Mouse (Mus musculus): ENCODE measurements around the gene Sephs1. TPM values are rescaled to one million over a fixed set of nuclear protein-coding genes. Genes with fewer than 3 reads are reported as not detected.
"Not testable (repeated sequence)": the region's sequence is repeated elsewhere in the genome, so short reads cannot be mapped to it uniquely, and the experiment has no call there.

Sephs1 gene
- total RNA-seq, 2 experiments from 2014 or later, result 18.8 to 19.3 TPM

DNA sequence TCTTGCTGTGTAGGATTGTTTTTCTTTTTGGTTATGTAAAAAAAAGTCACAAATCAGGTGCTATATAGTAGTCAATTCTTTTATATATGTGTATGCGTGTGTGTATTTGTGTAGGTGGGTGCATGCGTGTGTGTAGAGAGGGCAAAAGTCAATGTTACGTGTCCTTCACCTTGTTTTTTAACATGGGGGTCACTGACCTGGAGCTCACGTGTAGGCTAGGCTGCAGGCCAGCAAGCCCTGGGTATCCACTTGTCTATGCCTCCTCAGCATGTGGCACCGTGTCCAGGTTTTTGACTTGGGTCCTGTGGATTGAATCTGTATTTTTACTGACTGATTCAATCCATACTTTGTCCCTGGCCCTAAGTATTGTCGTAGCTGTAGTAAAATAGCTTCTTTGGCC lies 19.3 kb downstream of the Sephs1 start:
- intact Hi-C loops (cut with DNase I), result no loop called here
- no peak for DNase-seq

DNA sequence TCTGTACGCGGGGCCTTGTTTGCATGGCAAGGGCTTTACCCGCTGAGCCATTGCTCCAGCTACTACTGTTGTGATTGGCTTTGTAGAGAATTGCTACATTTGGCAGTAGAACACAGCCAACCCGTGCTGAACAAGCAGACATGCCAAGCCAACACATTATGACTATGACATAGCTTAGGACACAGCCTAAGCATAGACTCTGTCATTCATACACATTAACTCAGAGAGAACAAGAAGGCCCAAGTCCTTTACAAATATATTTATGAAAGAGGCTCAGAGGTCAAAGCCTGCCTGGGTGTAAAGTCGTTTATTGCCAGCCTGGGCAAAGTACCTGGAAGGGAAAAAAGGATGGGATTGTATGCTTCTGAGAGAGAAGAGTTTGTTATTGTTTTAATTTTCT lies 21.0 kb downstream of the Sephs1 start:
- no peak for DNase-seq
- intact Hi-C loops (cut with DNase I), result no loop called here

- intact Hi-C loops (cut with DNase I), result no loop called here
- no peak for DNase-seq
These were observed 25.8 kb downstream of the Sephs1 start for GRCm38 (mm10) chr2:4907120-4907519.

- DNase-seq, result no peak
- intact Hi-C loops (cut with DNase I), result no loop called here
These were observed 26.6 kb downstream of the Sephs1 start for GRCm38 (mm10) chr2:4907916-4908315.

DNA sequence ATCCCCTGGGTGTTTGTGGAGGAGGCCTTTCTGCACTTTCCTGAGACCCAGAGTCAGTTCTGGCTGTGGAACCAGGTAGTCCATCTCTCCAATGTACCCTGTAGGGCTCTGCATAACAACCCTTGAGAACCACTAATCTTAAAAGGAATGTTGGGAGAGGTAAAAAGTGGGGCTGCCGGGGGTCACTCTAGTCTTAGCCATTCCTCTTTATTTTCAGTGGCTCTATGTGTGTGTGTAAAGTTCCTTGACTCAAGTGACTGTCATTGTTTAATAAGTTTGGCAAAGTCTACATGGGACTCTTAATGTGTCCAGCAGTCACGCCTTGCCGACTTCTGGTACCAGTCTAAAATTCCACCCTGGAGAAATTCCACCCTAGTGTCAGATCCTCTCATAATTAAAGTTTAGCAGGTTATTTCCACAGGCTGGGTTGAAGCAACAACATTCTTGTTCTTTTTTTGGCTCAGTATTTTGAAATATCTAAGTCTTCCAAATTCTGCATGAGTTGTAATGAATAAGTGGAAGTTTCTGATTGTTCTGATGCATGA lies 27.5 kb downstream of the Sephs1 start:
- DNase-seq, result no peak
- intact Hi-C loops (cut with DNase I), result no loop called here

DNA sequence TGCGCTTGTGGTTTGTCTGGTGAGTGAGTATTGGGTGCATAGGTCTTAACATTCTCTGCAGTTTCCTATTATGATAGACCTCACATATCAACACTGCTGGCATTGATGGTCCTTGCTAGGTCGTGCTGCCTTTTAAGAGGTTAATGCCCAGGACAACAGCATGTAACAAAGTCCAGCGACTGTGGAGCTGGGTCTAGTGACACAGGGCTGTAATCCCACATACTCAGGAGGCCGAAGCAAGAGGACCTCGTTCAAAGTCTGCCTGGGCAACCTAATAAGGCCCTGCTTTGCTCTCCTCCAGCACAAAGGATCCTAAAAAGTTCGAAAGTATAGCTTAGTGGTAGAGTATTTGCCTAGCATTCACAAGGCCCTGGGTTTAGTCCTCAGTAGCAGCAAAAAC lies 28.5 kb downstream of the Sephs1 start:
- DNase-seq, result no peak
- intact Hi-C loops (cut with DNase I), result no loop called here

DNA sequence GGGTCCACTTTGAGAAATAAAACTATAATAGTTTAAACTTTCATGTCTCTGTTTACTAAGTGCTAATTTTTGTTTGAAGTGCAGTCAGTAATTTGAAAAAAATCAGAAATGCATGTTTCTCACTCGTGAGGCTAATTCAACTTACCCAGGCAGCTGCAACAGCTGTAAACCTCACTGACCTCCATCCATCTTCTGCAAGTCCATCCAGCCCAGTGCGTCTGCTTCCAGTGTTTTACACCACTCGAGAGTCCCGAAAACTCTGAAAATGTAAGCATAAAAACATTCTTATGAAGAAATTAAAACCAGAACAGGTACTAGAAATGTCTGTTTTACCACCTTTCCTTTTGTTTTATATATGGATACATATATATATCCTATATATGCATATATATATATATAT lies 29.2 kb downstream of the Sephs1 start:
- DNase-seq, result no peak
- intact Hi-C loops (cut with DNase I), result no loop called here

GRCm38 (mm10) chr2:4913949-4914348 lies 32.6 kb downstream of the Sephs1 start:
- intact Hi-C loops (cut with DNase I), result no loop called here
- DNase-seq, result no peak

GRCm38 (mm10) chr2:4916037-4916436 lies 34.7 kb downstream of the Sephs1 start:
- intact Hi-C loops (cut with DNase I), result loop anchor here (5.0 kb wide), 2 partner anchors 96 to 111 kb away; partner anchors contain the start of gene Mcm10

DNA sequence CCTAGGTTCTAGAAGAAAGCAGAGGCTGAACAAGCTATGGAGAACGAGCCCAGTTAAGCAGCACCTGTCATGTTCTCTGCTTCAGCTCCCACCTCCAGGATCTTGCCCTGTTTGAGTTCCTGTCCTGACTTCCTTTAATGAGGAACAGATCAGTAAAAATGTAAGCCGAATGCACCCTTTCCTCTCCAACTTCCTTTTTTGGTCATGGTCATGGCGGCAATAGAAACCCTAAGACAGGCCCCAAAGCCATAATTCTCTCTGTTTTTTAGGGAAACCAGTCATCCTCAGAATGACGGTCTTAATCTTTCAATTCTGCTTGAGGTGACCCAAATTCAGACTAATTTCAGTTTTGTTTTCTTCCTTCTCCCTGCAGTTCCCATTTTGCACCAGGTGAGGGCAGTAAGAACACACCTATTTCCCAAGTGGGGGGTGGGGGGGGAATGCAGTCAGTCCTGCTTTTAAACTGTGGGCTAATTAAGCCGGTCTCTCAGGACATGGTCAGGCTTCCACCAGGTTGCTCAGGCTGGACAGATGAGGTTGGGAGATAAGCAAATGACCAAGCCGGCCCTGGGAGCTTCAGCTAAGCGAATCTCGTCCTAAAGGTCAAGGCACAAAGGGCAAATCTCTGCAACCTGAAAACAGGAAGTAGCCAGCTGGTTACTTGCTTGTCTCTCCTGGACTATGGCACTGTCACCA lies 36.1 kb downstream of the Sephs1 start:
- intact Hi-C loops (cut with DNase I), result loop anchor here (5.0 kb wide), 2 partner anchors 95 to 110 kb away; partner anchors contain the start of gene Mcm10
- DNase-seq, result peak; percentile 52 to 62

More at GRCm38 (mm10) chr2:4916037-4916436, 34.7 kb downstream of the Sephs1 start:
- no peak for DNase-seq

DNA sequence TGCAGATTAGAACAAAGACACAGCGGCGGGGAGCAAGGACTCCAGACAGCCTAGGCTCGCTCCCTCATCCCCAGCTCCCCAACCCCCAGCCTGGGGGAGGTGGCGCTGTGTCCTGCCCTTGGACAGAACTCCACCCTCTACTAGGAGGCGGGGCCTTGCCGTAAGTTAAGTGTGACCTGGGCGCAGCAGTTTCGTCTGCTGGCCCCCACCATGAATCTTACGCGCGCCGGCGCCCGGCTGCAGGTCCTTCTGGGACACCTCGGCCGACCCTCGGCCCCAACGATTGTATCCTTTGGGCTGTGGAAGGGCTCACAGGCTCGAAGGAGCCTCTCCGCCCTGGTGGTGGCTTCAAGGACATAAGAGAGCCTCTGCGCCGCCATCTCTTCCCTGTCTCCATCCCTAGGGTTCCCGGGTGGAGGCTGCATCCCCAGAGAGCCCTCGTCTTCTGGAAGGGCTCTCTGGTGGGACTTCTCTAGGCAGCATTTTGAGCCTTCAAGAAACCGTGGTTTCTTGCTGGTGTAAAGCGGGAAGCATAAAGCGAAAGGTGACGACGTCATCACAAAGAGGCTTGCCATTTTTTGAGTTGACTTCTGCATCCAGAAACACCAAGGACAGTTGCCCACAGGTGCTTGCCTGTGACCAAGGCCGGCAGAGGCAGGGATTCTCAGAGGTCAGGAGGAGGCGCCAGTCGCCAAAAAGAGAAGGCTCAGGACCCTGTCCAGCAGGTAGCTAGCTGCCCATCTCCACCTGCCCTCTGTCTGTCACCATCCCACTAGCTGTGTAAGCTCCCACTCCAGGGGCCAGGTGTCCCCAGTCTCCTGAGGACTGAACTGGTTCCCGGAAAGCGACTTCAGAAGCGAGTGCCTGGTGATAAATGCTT lies 37.7 kb downstream of the Sephs1 start, which contains the start of gene Phyh:
TSS of gene Phyh (plus strand) at position 160 of the 880 bp plus-strand sequence.
- DNase-seq, result peak; percentile 87
- intact Hi-C loops (cut with DNase I), result loop anchor here (5.0 kb wide), 2 partner anchors 93 to 108 kb away; partner anchors contain the start of gene Mcm10

GRCm38 (mm10) chr2:4921019-4921418 lies 39.7 kb downstream of the Sephs1 start:
- DNase-seq, result no peak
- intact Hi-C loops (cut with DNase I), result no loop called here

DNA sequence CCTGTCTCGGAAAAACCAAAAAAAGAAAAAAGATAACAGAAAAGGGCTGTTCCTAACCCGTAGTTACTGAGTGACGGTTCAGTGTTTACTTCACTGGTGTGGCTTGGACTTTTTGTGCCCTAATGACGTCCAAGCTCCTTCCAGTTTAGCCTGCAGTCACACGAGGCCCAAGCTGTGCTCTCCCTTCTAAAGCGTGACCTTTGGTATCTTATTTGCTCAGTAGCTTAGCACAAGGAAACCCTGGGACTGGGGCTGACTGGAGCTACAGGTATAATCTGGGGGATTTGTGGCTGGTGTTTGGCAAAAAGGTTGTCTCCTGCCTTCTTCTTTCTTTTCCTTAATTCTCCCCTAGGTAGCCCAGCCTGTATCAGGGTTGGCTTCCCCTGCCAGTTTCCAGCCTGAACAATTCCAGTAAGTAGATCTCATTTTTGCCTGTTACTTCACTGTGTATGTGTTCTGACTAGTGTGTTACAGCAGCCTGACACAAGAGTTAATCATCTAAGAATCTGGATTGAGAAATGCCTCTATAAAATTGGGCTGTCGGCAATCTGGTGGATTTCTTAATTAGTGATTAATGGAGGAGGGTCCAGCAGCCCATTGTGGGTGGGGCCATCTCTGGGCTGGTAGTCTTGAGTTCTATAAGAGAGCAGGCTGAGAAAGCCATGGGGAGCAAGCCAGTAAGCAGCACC lies 41.3 kb downstream of the Sephs1 start:
- no peak for DNase-seq
- intact Hi-C loops (cut with DNase I), result no loop called here

- intact Hi-C loops (cut with DNase I), result no loop called here
These were observed 46.0 kb downstream of the Sephs1 start for GRCm38 (mm10) chr2:4927391-4927790.

GRCm38 (mm10) chr2:4929230-4929629 lies 47.9 kb downstream of the Sephs1 start:
- intact Hi-C loops (cut with DNase I), result no loop called here

More at GRCm38 (mm10) chr2:4927391-4927790, 46.0 kb downstream of the Sephs1 start:
- no peak for DNase-seq

GRCm38 (mm10) chr2:4934516-4934915 lies 53.2 kb downstream of the Sephs1 start:
- intact Hi-C loops (cut with DNase I), result no loop called here
- no peak for DNase-seq

More at GRCm38 (mm10) chr2:4929230-4929629, 47.9 kb downstream of the Sephs1 start:
- DNase-seq, result no peak

- intact Hi-C loops (cut with DNase I), result no loop called here
- DNase-seq, result no peak
These were observed 56.6 kb downstream of the Sephs1 start for GRCm38 (mm10) chr2:4937931-4938330.

DNA sequence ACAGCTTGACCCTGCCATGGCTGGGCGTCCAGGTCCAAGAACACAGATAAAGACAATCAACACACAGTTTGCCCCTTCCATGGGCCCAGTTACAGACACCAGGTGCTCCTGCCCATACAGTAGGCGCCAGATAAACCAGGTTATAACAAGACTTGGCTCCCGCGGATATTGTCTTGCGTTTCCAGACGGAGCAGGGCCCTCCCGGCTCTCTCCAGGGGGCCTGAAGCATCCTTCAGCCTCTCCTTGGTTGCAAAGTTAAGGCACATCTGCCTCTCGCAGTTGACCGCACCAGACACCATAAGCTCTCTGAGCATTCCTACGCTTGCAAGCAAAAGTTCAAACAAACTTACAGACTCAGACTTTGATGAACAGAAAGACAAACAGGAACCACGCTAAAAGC lies 59.5 kb downstream of the Sephs1 start:
- DNase-seq, result no peak
- intact Hi-C loops (cut with DNase I), result no loop called here

DNA sequence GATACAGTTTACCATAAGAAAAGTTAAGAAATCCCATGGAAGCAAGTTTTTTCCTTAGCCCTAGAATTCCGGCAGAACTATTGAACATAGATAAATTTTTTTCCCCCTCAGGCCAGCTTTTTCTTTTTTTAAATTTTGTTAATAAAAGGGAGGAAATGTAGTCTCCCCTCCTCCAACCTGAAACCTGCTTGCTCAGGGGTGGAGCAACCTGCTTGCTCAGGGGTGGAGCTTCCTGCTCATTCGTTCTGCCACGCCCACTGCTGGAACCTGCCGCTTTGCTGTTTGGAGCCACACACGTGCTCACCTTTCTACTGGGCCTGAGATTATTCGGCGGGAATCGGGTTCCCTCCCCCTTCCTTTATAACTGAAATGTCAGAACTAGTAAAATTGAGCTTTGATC lies 68.3 kb downstream of the Sephs1 start:
- intact Hi-C loops (cut with DNase I); DNase-seq: not testable (repeated sequence)

GRCm38 (mm10) chr2:4950986-4951385 lies 69.6 kb downstream of the Sephs1 start:
- DNase-seq, result no peak
- intact Hi-C loops (cut with DNase I), result no loop called here
